Mouse (Mus musculus) liver, postnatal 0 days (tissue): ENCODE measurements around the gene Serpina3m. TPM values are rescaled to one million over a fixed set of nuclear protein-coding genes. Genes with fewer than 3 reads are reported as not detected.
A peak's percentile ranks its signal among the peaks of the same experiment; 100 is the strongest.

Experiments used
- ATAC-seq: fragments of 200-750 bp; cut with Nextera tagmentation; 2 replicates; pipeline ENCODE4 v1.8.0; 2017; ENCODE audit warnings: mild to moderate bottlenecking, moderate library complexity
- DNase-seq: peaks from one replicate; pipeline ENCODE4 v3.0.0-alpha.2; 2016
- H3K27ac ChIP-seq: fragments of 300-500 bp; sonication (generic); 2 replicates; pipeline ENCODE4 v1.5.1; 2014; ENCODE audit warnings: antibody characterized with exemption, moderate library complexity, mild to moderate bottlenecking, low read depth
- H3K27me3 ChIP-seq: fragments of 300-500 bp; sonication (generic); 2 replicates; pipeline ENCODE4 v1.6.1; 2014; ENCODE audit warnings: low read length, control low read depth, mixed read lengths; ENCODE audit not compliant: insufficient read depth
- H3K36me3 ChIP-seq: fragments of 300-500 bp; sonication (generic); replicated peaks from 2 replicates; pipeline ENCODE4 v1.6.1; 2014; ENCODE audit warnings: mild to moderate bottlenecking, control low read depth, low read length, moderate library complexity, mixed read lengths; ENCODE audit not compliant: insufficient read depth
- H3K4me1 ChIP-seq: fragments of 300-500 bp; sonication (generic); 2 replicates; pipeline ENCODE4 v1.6.1; 2014; ENCODE audit warnings: antibody characterized with exemption, mild to moderate bottlenecking, control low read depth; ENCODE audit not compliant: insufficient read depth
- H3K4me2 ChIP-seq: fragments of 300-500 bp; sonication (generic); 2 replicates; pipeline ENCODE4 v1.6.1; 2014; ENCODE audit warnings: low read depth, mild to moderate bottlenecking, low read length, moderate library complexity, mixed read lengths
- H3K4me3 ChIP-seq: fragments of 300-500 bp; sonication (generic); 2 replicates; pipeline ENCODE4 v1.5.1; 2014; ENCODE audit warnings: low read depth, low read length
- H3K9ac ChIP-seq: fragments of 300-500 bp; sonication (generic); replicated peaks from 2 replicates; pipeline ENCODE4 v1.6.1; 2014; ENCODE audit warnings: mild to moderate bottlenecking, moderate library complexity
- H3K9me3 ChIP-seq: fragments of 300-500 bp; sonication (generic); 2 replicates; pipeline ENCODE4 v1.6.1; 2016; ENCODE audit warnings: mild to moderate bottlenecking, control low read depth, low read length, mixed read lengths
- CTCF ChIP-seq: sonication (generic); IDR thresholded peaks from 2 replicates; pipeline ENCODE4 v1.5.1; 2016; ENCODE audit warnings: antibody characterized with exemption, low read depth
- EP300 ChIP-seq: IDR thresholded peaks from 2 replicates; pipeline ENCODE4 v1.6.1; 2016; ENCODE audit warnings: antibody characterized with exemption, low read depth, mild to moderate bottlenecking
- WGBS: fragments of 180-500 bp; shearing (Covaris S2); extraction: QIAGEN DNeasy Blood & Tissue Kit; methylation state at CpG from one replicate; pipeline ENCODE4 v1.1.7; 2014; ENCODE audit not compliant: insufficient replicate concordance; 5-methylcytosine and 5-hydroxymethylcytosine counted together
- polyA plus RNA-seq: library from polyadenylated mRNA; unstranded; fragments of >200 nt; fragmentation: Nextera tagmentation; extraction: Ambion mirVana; gene quantifications from 2 replicates; pipeline ENCODE4 v1.2.1, GENCODE M21; 2015

The Serpina3m gene
- polyA plus RNA-seq, 1 experiment from 2014 or later = 370 TPM

DNA sequence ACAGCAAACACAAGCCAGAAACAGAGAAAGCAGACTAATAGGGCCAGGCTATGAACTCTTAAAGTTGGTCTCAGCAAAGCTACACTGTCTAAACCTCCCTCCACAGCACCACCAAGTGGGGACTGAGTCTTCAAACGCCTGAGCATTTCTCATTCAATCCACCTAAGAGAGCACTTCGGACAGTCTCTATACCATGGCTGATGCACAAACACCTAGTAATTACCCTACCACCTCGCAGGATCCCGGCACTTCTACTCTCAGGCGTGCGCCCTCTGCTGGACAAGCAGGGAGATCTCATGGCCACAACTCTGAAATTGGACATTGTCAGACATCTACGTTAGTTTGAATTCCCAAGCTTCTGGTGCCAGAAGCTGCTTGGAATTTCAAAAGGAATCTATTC lies 88.6 kb downstream of the Serpina3m start:
- H3K9me3 ChIP-seq = no peaks in the 10 kb centered on the region
- no peaks in the 10 kb centered on the region for H3K36me3 ChIP-seq
- no peak for TF ChIP-seq EP300
- peak; percentile 80 for TF ChIP-seq CTCF
- DNase-seq (peak; percentile 67), ATAC-seq (no peak)
- H3K9ac ChIP-seq = no peak overlapping the region
- 9% methylated on average over 7 of the region's 7 CpGs for whole genome bisulfite sequencing
- H3K27ac ChIP-seq = no peak overlapping the region
- H3K4me2 ChIP-seq = no peak overlapping the region
- H3K4me1 ChIP-seq = no peaks in the 10 kb centered on the region
- H3K4me3 ChIP-seq = no peak overlapping the region
- no peaks in the 10 kb centered on the region for H3K27me3 ChIP-seq

DNA sequence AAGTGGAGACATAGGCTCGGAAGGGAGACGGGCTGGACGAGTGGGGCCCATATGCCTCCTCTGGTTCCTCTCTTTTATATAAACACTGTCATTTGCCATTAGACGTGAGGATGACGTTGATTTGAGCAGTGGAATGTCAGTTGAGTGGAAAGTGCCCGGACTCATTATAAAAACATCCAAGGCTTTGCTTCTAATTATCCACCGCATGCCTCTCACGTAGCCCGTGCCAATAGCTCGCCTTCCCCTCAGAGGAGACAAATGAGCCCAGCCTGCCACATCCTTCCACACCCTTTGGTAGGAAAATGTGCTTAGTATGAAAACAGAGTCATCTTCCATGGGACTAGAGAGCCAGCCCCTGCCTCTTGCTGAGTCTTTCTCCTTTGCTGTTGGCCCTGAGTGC lies 93.1 kb downstream of the Serpina3m start:
- Histone ChIP-seq H3K27me3 (no peaks in the 10 kb centered on the region), H3K36me3 (no peaks in the 10 kb centered on the region), H3K9me3 (no peaks in the 10 kb centered on the region), H3K4me2 (no peak overlapping the region), H3K9ac (no peak overlapping the region), H3K4me3 (no peak overlapping the region), H3K27ac (no peak overlapping the region), H3K4me1 (no peaks in the 10 kb centered on the region)
- 76% methylated on average over 10 of the region's 10 CpGs for WGBS
- DNase-seq (no peak), ATAC-seq (no peak)
- TF ChIP-seq EP300 (no peak), CTCF (no peak)

GRCm38 (mm10) chr12:104433214-104433613 lies 94.9 kb downstream of the Serpina3m start:
- Histone ChIP-seq H3K27me3 (no peaks in the 10 kb centered on the region), H3K9me3 (no peaks in the 10 kb centered on the region), H3K9ac (no peak overlapping the region), H3K4me3 (no peak overlapping the region), H3K36me3 (no peaks in the 10 kb centered on the region), H3K4me2 (no peak overlapping the region), H3K4me1 (no peaks in the 10 kb centered on the region), H3K27ac (no peak overlapping the region)
- 59% methylated on average over 7 of the region's 7 CpGs for WGBS
- ATAC-seq (no peak), DNase-seq (no peak)
- TF ChIP-seq EP300 (no peak), CTCF (no peak)

GRCm38 (mm10) chr12:104433951-104434735 lies 95.9 kb downstream of the Serpina3m start:
- 79% methylated on average over 20 of the region's 20 CpGs for WGBS
- Histone ChIP-seq H3K4me3 (no peak overlapping the region), H3K9me3 (no peaks in the 10 kb centered on the region), H3K27ac (no peak overlapping the region), H3K36me3 (no peaks in the 10 kb centered on the region), H3K27me3 (no peaks in the 10 kb centered on the region), H3K4me1 (no peaks in the 10 kb centered on the region), H3K9ac (no peak overlapping the region), H3K4me2 (no peak overlapping the region)
- TF ChIP-seq CTCF = no peak
- TF ChIP-seq EP300 = no peak
- no peak for DNase-seq
- ATAC-seq = no peak

DNA sequence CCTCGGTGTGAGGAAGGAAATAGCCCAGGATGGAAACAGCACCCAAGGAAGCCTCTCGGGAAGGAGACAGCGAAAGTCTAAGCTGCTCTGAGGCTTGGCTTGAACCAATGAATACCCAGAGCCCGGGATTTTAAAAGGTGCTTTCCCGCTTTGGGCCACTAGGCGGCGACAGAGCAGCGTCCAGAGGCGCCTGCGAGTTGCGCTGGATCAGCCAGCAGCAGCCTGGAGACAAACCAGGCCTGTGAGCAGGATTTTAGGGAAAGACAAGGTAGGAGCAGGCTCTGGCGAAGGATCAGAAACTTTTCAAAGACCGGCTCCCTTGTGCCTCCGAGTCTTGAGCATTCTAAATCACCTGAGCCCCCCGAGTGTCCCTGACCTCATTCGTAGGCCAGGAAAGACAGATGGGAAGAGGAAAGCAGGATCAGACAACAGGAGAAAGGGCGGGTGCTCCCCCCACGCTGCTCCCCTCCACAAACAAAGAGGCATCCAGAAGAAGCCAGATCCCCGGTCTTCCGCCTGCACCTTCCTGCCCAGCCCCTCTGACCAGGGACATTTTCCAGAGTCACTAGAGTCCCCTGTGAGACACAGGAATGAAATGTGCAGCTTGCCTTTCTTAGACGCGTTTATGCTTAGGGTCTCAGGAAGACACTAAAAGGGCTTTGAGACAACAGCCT lies 101.9 kb downstream of the Serpina3m start:
- Histone ChIP-seq H3K36me3 (no peaks in the 10 kb centered on the region), H3K4me1 (no peaks in the 10 kb centered on the region), H3K4me2 (no peak overlapping the region), H3K9me3 (no peaks in the 10 kb centered on the region), H3K27me3 (peaks cover 7% of the 10 kb centered on the region; the same call in 1 of the 2 replicates), H3K27ac (no peak overlapping the region), H3K4me3 (no peak overlapping the region), H3K9ac (no peak overlapping the region)
- ATAC-seq = peak; percentile 38
- 13% methylated on average over 22 of the region's 22 CpGs for WGBS
- TF ChIP-seq CTCF (peak; percentile 92), EP300 (no peak)
- peak; percentile 83 for DNase-seq

- no peak for ATAC-seq
- no peak for TF ChIP-seq CTCF
- no peak for TF ChIP-seq EP300
- peaks cover 7% of the 10 kb centered on the region; the same call in 1 of the 2 replicates for H3K27me3 ChIP-seq
- no peak overlapping the region for H3K4me2 ChIP-seq
- H3K27ac ChIP-seq = no peak overlapping the region
- no peaks in the 10 kb centered on the region for H3K36me3 ChIP-seq
- no peak overlapping the region for H3K9ac ChIP-seq
- H3K4me1 ChIP-seq = no peaks in the 10 kb centered on the region
- 76% methylated on average over 11 of the region's 11 CpGs for WGBS
- H3K4me3 ChIP-seq = no peak overlapping the region
- DNase-seq = no peak
- no peaks in the 10 kb centered on the region for H3K9me3 ChIP-seq
Observed at GRCm38 (mm10) chr12:104443716-104444115, 105.4 kb downstream of the Serpina3m start.

Other genes starting within 250 kb of the Serpina3m start
- 0.54 and 0.58 TPM in 2 replicates for gene Serpina5, start 237.4 kb upstream of the Serpina3m start, polyA plus RNA-seq
- 0.12 TPM in 1 of 2 replicates, not detected in the other for gene Serpina3a, start 225.8 kb upstream of the Serpina3m start, polyA plus RNA-seq
- 0.65 and 0.73 TPM in 2 replicates for gene Serpina3b, start 210.5 kb upstream of the Serpina3m start, polyA plus RNA-seq
- 0.05 and 0.11 TPM in 2 replicates for gene Serpina3c, start 184.6 kb upstream of the Serpina3m start, polyA plus RNA-seq
- gene Serpina3f, start 123.9 kb upstream of the Serpina3m start, polyA plus RNA-seq = 2.5 and 4.1 TPM in 2 replicates
- gene Serpina3g, start 102.2 kb upstream of the Serpina3m start, polyA plus RNA-seq = 18.2 and 21.9 TPM in 2 replicates
- gene Serpina3i, start 75.4 kb upstream of the Serpina3m start, polyA plus RNA-seq = 0.44 and 0.95 TPM in 2 replicates
- not detected in 2 replicates for gene Serpina3j, start 23.9 kb upstream of the Serpina3m start, polyA plus RNA-seq
- 407 and 479 TPM in 2 replicates for gene Serpina3k, start within 50 bp of the Serpina3m start, polyA plus RNA-seq
- 302 and 340 TPM in 2 replicates for gene Serpina3n, start 68.2 kb downstream of the Serpina3m start, polyA plus RNA-seq
- gene Gsc, start 134.8 kb downstream of the Serpina3m start, polyA plus RNA-seq = not detected in 2 replicates